Mouse (Mus musculus) c-Kit-negative CD71-positive TER-119-positive erythroid progenitor cells, embryonic 14.5 days (primary cell): ENCODE data around the gene Hmg20a.

Experiments
- DNase-seq: peaks from one replicate; pipeline ENCODE4 v3.0.0-alpha.2; 2013; ENCODE audit warnings: low read depth, low spot score

Gene Hmg20a

DNA sequence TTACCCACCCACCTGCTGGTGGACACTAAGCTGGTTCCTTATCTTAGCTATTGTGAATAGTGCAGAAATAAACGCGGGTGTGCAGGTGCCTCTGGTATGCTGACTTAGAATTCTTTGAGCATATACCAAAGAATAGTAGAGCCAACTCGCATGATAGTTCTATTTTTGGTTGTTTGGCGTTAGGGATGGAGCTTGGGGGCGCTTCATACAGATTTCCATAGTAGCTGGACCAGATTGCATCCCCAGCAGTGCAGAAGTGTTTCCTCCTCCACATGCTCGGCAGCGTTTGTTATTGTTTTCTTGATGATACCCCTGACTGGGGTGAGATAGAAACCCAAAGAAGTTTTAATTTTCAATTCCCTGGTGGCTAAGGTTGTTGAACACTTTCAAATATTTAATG is 21.3 kb downstream of the Hmg20a start:
- DNase-seq = no peak

DNA sequence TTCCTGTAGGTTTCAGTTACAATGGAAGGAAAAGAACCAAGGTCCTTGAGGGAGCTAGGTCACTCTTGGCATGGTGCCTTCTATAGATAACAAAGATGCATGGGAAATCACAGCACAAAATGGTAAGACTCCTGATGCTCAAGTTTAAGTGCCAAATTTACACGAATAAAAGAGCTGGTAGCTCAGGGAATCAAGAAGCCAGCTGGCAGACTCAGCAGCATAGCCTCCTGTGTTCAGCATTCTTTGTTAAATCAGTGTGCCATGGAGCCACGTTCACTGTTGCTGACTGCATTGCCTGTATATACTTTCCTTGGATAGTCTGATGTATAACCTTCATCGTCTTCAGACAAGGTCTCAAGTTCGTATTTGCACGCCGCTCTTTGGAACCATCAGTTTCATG is 33.2 kb downstream of the Hmg20a start:
- DNase-seq = no peak

DNA sequence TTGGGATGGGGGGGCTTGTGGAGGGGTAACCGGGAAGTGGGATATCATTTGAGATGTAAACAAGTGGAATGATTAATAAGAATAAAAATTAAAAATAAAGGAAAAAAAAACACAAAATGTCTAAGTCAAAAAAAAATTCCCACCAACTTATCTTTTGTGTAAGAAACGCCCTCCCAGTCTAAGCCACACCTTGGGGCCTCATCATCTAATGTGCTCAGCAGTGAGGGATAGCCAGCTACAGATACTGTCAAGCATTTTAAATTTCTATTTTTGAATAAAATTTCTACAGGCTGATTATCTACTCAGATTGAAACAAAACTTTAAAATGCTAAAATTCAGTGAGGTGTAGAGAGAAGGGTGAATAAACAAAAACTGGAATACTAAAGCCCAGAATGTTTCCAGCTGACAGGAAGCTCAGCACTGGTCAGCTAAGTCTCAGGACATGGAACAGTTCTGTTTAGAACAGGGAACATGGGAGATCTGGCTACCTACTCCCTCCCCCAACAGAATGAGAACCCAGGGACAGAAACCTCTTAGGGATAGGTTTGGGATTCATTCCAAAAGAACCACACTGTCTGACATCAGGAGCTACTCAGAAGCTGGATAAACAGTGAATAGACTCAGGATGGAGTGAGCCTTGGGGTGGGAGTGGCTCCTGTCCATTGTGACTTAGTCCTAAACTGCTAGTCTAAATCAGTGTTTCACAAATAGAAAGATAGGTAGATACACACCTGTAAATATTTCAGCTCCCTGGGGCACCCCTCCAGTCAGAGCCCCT is 34.8 kb downstream of the Hmg20a start:
- no peak for DNase-seq

DNA sequence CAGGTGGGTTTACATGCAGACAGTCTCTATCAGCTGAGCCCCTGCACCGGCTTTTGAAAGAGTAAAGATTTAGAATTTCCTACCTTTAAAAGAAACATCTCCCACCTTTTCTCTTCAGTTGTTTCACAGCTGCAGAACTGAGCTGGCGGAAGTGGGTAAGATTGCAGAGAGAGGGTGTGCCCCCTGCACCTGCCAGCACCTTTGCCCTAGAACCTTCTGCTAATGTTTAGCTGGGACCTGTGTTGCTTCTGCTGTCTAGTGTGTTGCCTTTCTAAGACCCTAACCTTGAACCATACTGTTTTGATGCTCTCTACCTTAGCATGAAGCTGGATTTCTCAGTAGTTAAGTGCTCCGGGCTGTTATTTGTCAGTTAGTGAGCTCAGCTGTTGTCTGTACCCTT is 38.0 kb downstream of the Hmg20a start:
- DNase-seq = no peak

DNA sequence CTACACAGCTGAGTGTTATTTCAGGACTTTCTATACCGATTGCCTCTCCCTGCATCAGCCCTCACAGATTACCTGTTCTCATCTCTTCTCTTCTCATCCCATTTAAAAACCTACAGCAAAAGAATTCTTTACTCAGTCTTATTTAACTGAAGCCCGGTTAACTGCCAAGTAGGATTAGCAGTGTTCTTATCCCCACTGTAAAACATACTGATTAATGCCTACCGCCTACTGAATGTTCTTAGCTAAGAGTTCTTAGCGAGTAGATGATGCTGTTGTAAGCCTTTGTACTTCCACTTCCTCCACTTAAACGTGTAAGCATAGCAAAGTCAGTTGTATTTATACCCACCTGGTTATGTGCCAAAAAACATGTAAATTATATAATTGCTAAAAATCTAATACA is 42.6 kb downstream of the Hmg20a start:
- DNase-seq = no peak

DNA sequence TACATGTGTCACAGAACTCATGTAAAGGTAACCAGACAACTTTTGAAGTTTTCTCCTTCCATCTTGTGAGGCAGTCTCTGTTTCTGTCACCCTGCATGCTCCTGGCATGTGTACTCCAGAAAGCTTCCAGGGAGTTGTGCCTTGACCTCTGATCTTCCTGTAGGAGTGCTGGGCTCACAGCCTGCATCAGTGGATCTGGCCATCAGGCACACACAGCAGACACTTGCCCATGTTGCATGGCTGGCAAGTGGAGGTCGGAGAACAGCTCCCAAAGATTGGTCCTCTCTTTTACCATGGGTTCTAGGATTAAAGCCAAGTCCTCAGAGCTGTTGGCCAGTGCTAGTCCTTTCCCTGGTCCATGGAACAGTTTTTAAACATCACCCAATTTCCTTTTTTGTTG is 44.2 kb downstream of the Hmg20a start:
- no peak for DNase-seq

DNA sequence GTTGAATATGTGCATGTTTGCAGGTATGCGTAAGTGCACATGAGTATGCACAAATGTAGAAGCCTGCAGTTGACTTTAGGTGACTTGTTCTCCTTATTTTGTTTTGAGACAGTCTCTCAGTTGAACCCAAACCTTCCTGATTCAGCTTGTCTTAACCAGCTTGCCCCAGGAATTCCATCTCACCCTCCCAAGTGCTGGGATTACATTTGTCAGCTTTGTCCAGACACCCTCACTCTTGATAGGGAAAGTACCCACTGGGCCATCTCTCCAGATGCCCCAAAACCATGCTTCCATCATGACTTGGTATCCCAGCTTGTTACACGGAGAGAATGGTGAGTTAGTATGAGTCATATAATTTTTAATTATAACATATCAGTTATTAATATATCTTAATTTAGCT is 44.6 kb downstream of the Hmg20a start:
- no peak for DNase-seq

DNA sequence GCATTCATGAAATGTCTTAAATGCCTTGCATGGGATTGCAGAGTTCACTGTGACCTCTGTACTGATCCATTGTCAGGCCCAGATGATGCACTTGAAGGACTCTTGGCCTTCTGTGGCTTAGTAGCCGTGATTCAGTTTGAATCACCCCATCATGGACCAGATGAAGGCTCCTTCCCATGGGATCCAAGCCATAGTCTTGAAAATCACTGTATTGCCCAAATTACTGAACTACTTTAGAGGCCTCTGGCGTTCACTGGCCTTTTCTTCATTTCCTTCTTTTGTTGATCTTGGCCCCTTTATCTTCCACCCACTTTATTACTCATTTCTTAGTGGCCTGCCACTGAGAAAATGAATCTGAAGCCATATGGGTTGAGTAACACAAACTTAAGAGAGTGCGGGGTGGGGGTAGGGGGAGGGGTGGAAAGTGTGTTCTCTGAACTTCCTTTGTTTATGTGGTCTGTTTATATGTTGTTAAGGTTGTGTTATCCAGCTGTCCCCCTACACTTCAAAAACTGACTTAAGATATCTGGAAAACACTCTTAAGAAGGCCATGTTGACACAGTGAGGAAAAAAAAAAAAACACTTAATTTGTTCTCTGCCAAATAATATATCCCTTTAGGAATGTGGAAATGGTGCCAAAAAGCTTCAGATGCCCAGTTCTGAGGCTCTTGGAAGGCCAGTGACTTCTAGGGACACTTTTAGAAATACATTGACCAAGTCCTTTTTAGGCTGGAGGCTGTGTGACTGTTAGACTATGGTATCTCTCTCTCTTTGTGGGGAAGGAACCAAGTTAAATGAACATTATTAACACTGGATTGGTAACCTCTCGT is 45.5 kb downstream of the Hmg20a start:
- DNase-seq = no peak

DNA sequence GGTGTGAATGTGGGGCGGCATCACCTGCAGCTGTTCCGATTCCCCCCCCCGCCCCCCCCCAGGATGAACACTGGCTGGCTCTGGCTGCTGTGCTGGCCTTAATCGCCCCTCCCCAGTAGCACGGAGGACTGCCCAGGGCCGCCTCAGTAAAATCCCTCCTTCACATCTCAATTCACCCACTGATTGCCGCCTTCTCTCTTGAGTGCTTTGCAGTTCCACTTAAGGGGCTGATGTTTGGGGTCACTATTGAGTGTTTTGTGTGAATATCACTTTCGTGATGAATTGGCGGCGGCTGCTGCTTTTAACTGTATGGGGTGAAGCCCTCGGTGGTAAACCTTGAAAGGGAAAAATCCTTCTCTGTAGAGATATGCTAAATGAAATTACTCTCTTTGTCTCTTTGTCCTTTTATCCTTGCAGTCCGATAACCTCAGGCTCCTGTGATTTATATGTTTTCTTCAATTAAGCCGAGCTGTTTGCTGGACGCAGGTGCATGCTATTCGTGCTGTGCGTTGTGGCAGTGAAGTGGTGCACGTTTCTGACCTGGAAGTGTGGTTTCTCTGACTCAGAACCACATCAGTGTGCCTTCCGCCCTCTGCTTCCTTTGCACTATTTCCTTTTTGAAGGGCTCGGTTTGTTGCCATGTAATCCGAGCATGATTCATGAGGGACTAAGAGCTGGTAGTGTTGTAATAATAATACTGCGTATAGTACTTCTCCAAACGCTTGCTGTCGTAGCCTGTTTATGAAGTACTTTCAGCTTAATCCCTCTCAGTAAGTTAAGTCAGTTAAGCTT is 46.6 kb downstream of the Hmg20a start:
- no peak for DNase-seq

DNA sequence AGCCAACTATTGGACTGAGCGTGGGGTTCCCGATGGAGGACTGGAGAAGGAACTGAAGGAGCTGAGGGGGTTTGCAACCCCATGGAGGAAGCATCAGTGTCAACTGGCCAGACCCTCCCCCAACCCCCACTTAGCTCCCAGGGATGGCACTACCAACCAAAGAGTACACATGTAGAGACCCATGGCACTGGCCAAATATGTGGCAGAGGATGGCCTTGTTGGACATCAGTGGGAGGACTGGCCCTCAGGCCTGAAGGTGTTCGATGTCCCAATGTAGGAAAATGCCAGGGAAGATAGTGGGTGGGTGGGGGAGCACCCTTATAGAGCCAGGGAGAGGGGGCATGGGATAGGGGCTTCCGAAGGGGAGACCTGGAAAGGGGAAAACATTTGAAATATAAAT is 47.8 kb downstream of the Hmg20a start:
- no peak for DNase-seq

DNA sequence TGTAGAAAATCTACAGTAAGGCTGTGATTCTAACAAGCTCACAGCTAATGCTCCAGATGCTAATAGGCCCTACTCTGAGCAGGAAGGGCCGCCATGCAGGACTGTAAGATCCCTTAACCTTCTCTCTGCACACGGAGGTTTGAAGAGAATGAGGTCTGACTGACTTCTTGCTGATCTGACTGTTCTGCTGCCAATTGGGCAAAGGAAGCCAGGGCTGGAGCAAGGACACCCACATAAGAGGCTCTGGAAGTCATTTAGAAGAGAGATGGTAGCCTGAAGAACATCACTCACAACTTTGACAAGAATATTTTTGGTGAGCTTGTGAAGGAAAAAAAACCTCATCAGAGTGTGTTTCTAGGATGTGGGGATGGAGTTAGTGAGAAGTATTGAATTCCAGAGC is 51.2 kb downstream of the Hmg20a start:
- no peak for DNase-seq

DNA sequence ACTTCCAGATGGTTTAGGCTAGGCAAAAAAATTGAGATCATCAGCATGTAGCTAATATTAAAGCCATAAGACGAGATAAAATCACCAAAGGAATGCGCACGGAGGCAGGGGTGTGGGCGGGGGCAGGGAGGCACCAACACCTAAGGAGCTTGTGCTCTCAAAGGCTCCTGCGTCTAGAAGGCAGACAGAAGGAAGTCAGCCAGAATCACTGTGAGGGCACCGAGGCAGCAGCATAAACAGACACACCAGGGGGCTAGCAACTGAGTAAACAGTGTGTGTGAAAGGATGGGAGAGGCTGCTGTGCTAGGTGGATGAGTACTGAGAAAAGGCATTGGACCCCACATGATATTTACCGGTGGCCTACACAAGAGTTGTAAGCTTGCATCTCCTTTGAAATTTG is 51.9 kb downstream of the Hmg20a start:
- no peak for DNase-seq

DNA sequence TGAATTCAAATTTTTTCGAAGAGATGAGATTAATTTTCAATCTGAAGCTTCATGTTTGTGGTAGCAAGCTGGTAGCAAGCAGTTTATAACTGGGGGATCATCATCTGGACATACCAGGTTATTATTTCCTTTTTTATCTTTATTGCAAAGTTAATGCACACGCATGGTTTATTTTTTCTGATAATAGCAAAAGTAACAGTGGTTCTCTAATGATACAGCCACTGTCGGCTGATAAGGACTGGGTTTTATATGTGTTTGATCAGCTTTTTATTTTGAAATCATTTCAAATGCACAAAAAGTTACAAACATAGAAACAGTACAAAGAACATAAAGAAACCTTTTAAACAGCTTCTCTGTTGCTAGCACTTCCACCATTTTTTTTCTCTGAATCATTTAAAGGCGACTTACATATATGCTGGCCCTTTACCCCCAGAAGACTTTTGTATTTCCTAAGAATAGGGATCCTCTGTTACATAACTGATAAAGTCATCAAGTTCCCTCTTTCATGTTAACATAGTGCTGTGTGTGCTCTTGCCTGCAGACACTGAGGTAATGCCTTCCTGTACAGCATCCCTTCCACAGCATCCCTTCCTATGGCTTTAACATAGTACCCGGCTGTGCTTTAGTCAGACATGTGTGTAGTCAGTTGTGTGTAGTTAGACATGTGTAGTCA is 60.7 kb downstream of the Hmg20a start:
- DNase-seq = no peak

DNA sequence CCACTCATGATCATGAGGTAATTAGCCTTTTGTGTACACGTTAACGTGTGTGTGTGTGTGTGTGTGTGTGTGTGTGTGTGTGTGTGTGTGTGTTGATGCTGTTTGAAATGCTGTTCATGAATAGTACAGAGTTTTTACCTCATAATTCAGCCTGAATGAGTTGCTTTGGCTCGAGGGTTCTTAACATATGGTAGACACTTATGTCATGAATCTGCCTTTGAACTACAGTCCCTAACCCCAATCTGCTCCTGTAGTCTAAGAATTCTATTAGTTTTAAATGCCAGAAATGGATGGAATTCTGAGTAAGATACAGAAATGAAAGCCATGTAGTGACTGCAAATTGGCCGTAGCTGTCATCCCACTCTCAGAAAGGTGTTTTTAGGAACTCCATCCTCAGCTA is 64.2 kb downstream of the Hmg20a start:
- no peak for DNase-seq

DNA sequence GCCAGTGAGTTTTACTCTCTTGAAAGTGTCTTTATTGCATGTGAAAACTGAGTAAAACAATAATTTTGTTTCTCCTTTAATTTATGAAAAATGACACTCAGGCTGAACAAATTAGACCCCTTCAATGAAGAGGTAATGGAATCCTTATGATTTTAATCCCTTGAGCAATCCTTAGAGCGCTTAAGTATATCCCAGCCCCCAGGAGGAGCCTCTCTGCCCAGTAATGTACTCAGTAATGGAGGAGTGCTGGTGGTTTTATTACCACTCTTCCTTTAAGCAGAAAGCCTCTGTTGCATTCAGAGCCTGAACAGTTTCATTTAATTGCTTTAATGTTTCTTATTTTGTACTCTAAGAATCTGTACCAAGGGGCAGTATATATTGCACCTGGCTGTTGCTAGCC is 67.0 kb downstream of the Hmg20a start:
- DNase-seq = no peak

DNA sequence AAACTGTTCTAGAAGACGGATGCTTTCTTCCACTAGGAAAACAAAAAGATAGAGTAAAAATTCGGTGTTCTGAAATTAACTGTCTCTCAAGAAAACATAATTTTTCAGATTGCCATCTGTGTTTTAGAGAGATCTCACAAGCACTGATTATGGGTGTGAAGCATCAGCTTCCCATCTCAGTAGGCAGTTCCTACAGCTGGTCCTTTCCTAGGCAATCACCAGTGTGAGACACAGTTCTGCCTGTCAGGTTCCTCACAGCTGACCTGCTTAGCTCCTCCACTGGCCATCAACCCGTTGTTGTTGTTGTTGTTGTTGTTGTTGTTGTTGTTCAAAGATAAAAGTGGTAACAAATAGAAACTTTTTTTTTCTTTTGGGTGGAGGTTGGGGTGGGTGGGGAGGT is 67.7 kb downstream of the Hmg20a start:
- no peak for DNase-seq

DNA sequence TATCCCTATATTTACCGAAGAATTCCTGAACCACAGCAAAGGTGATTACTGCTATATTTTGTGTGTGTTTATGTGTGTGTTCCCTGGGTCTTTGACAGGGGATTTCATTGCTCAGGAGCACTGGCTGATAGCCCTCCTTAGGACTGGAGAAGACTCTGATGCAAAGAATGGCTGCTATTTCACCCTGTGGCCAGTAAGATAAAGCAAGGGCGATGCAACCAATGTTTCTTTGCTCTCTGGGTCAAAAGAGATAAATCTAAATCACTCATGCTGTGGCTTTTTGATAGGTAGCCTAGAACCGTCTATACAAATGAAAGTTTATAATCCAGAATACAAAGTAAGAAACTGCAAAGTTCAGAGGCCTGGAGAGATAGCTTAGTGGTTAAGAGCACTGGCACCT is 69.2 kb downstream of the Hmg20a start:
- DNase-seq = no peak

DNA sequence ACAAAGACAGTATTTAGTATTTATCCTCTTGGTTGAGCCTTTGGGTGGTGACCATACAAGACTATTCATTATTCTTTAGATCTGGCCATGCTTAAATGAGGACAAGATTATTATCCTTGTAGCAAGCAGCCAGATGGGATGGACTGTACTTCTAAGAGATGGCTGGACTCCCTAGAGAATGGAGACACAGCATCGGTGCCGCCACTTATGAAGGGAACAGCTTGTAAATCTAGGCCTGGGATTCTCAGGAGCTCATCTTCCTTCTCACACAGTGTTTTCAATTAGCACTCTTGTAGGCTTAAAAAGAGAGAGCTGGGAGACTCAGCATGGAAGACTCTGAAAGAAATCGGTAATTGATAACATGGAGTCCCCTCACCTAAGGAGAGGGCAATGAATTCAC is 74.0 kb downstream of the Hmg20a start:
- no peak for DNase-seq

DNA sequence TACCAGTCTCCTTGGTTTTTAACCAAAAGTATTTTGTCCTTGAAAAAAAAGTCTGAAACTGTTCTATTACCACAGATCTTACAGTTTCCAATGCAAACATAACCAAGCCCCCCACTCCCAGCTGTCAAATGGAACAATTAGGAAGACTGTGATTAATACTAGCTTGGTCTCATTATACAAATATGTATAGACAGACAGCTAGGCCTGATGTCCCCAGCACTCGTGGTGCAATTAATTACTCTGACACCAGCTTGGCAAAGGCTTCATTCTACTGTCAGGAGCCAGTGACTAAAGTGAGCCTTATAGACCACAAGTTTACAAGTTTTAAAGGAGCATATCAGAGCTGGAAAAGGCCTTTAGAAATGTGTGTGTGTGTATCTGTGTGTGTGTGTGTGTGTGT is 74.5 kb downstream of the Hmg20a start:
- no peak for DNase-seq

DNA sequence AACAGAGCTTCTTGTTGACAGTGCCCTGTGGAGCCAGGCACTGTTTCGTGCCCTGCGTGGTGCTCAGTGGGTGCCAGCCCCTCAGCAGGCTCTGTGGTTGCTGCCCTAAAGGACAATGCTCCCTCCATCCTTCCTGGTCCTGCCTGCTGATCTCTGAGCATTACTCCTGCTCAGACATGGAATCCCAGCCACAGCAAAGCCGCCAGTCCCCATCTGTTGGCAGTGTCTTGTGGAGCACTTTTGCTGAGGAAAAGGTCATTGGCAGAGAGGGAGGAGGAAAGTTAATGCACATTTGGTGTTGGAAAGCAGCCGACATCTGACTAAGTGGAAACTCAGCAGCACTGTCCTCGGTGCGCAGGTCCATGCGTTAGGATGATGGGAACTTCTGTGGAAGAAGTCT is 76.7 kb downstream of the Hmg20a start:
- DNase-seq = no peak

DNA sequence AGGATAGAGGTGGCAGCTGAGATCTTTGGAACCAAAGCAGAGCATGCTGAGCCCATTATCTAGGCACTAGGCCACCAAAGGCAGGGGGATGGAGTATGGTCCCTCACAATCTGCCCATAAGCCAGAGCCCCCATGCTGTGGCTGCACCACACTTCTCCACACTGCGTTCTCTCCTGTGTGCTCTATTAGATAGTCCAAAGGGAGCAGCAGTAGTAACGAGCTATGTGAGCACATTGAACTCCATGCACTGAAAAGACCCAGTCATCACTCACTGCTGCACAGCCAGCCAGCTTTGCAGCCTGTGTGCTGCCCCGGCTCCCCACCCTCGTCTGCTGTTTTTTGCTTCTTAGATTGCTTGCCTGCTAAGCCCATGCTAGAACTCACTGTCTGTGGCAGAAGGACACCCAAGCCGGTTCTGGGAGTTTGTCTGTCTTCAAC is 77.4 kb downstream of the Hmg20a start:
- no peak for DNase-seq

DNA sequence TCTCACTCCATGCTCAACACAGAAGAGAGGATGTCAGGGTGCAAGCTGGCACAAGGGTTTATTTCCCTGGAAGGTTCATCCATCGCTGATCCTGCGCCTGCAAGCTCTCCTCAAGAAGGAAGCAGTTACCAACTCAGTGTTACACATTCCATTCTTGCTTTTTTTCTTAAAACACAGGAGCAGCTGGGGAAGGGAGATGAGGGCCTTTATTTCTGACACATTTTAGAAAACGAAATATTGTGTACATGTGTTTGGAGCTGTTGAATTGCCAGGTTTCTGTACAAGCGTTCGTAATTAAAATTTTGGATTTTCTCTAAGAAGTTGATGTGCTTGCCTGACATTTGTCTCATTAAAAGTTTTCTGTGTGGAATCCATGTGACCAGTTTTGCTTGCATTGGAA is 78.2 kb downstream of the Hmg20a start:
- no peak for DNase-seq
